In genomic region chr3:79994029-79994539, GRCm38 (mm10) we compare ENCODE assay signal across 12 mouse cellular contexts.
DNase-seq lines count a peak whose midpoint lies in the region; ATAC-seq and TF ChIP-seq lines count a peak whose summit lies in the region.
"Had no signal": no experiment of that assay in that cellular context is flagged by ENCODE, and none has a peak within 500 bp of the region (broad histone marks: within the 10 kb centered on the region; RNA-seq: fewer than 3 reads in every experiment).

No protein-coding gene starts in this region.

- H3K4me3 ChIP-seq in heart, adult 2 months = no peak overlapping the region
- H3K4me3 ChIP-seq in liver, embryonic 13.5 days (replicated peaks) = peak overlapping the region; percentile 24
- H3K4me3 ChIP-seq in embryonic facial prominence, embryonic 10.5 days = no peak overlapping the region
- no peak overlapping the region for H3K4me3 ChIP-seq in midbrain, embryonic 14.5 days (replicated peaks; ENCODE audit: low read depth, low read length)
- H3K4me3 ChIP-seq: embryonic facial prominence, embryonic 13.5 days had no signal

- DNase-seq in heart, adult 2 months = no peak
- no peak for DNase-seq in heart, postnatal 14 days
- DNase-seq in 416B (ENCODE audit: low read depth) = peak; percentile 76
- DNase-seq in heart, adult 9 months (ENCODE audit: low spot score in 2 of 2) = peak; percentile 48 to 58
- peak; percentile 69 for DNase-seq in liver, embryonic 13.5 days
- no peak for DNase-seq in embryonic facial prominence, embryonic 10.5 days (ENCODE audit: low spot score)
- DNase-seq in midbrain, embryonic 14.5 days = no peak
- no peak for DNase-seq in B cell, adult 2 months
- DNase-seq: gastrocnemius, postnatal 14 days; left cerebral cortex, postnatal 4 days; retina, postnatal 1 day had no signal

- H3K27me3 ChIP-seq in heart, adult 2 months (ENCODE audit: control insufficient read depth, insufficient read depth, low read length) = no peaks in the 10 kb centered on the region
- H3K27me3 ChIP-seq in liver, embryonic 13.5 days = no peaks in the 10 kb centered on the region
- H3K27me3 ChIP-seq in embryonic facial prominence, embryonic 10.5 days (replicated peaks; ENCODE audit: low read depth, poor library complexity, severe bottlenecking) = no peaks in the 10 kb centered on the region
- no peaks in the 10 kb centered on the region for H3K27me3 ChIP-seq in midbrain, embryonic 14.5 days (ENCODE audit: control insufficient read depth, insufficient read depth, low read length)
- H3K27me3 ChIP-seq: embryonic facial prominence, embryonic 13.5 days had no signal

- TF ChIP-seq EP300 in heart, adult 2 months (IDR thresholded peaks at IDR 0.05; ENCODE audit: insufficient read depth, low read depth, low read length) = 0 out of 2 replicates have a peak, but pooled peaks have one; percentile 61

- 15% methylated on average over 5 of the region's 5 CpGs for WGBS in heart, adult 2 months
- WGBS in liver, embryonic 13.5 days (ENCODE audit: insufficient replicate concordance) = 5% methylated on average over 5 of the region's 5 CpGs
- 58% methylated on average over 5 of the region's 5 CpGs for WGBS in embryonic facial prominence, embryonic 10.5 days
- 80% methylated on average over 5 of the region's 5 CpGs for WGBS in midbrain, embryonic 14.5 days

- peak overlapping the region; percentile 57 for H3K4me2 ChIP-seq in liver, embryonic 13.5 days
- H3K4me2 ChIP-seq in midbrain, embryonic 14.5 days (ENCODE audit: low read length) = no peak overlapping the region
- H3K4me2 ChIP-seq: embryonic facial prominence, embryonic 13.5 days had no signal

- no peaks in the 10 kb centered on the region for H3K79me2 ChIP-seq in heart, adult 2 months (replicated peaks; ENCODE audit: control insufficient read depth, insufficient read depth, low read length)

- peaks cover 6% of the 10 kb centered on the region for H3K4me1 ChIP-seq in heart, adult 2 months (ENCODE audit: control insufficient read depth, insufficient read depth, low read length)
- peaks cover 52% of the 10 kb centered on the region for H3K4me1 ChIP-seq in liver, embryonic 13.5 days (replicated peaks)
- peaks cover 11% of the 10 kb centered on the region for H3K4me1 ChIP-seq in embryonic facial prominence, embryonic 10.5 days
- no peaks in the 10 kb centered on the region for H3K4me1 ChIP-seq in midbrain, embryonic 14.5 days (ENCODE audit: control insufficient read depth, insufficient read depth, low read length)
- H3K4me1 ChIP-seq: embryonic facial prominence, embryonic 13.5 days had no signal

- no peaks in the 10 kb centered on the region for H3K9me3 ChIP-seq in liver, embryonic 13.5 days (replicated peaks)
- no peaks in the 10 kb centered on the region for H3K9me3 ChIP-seq in embryonic facial prominence, embryonic 10.5 days
- no peaks in the 10 kb centered on the region for H3K9me3 ChIP-seq in midbrain, embryonic 14.5 days (ENCODE audit: control insufficient read depth, low read length)
- H3K9me3 ChIP-seq: embryonic facial prominence, embryonic 13.5 days had no signal

- peaks cover 16% of the 10 kb centered on the region for H3K36me3 ChIP-seq in heart, adult 2 months (ENCODE audit: control insufficient read depth, insufficient read depth, low read length)
- H3K36me3 ChIP-seq in liver, embryonic 13.5 days = no peaks in the 10 kb centered on the region
- no peaks in the 10 kb centered on the region for H3K36me3 ChIP-seq in embryonic facial prominence, embryonic 10.5 days (replicated peaks)
- H3K36me3 ChIP-seq in midbrain, embryonic 14.5 days (ENCODE audit: control insufficient read depth, insufficient read depth, low read length) = no peaks in the 10 kb centered on the region
- H3K36me3 ChIP-seq: embryonic facial prominence, embryonic 13.5 days had no signal

- H3K9ac ChIP-seq in heart, adult 2 months (ENCODE audit: low read depth, low read length) = no peak overlapping the region
- H3K9ac ChIP-seq in liver, embryonic 13.5 days = peak overlapping the region; percentile 49
- H3K9ac ChIP-seq in midbrain, embryonic 14.5 days (replicated peaks; ENCODE audit: low read length) = no peak overlapping the region
- H3K9ac ChIP-seq: embryonic facial prominence, embryonic 13.5 days had no signal

- no peak for TF ChIP-seq CTCF in heart, adult 2 months (IDR thresholded peaks at IDR 0.05)

- intact Hi-C loops in heart, adult 2 months (cut with DNase I) = loop anchor here (5.0 kb wide), 1 partner anchor 63 kb away; no protein-coding TSS in a partner anchor
- intact Hi-C loops in heart, postnatal 14 days (cut with DNase I) = loop anchor here (5.0 kb wide), 1 partner anchor 53 kb away; no protein-coding TSS in a partner anchor

- no peak for TF ChIP-seq POLR2A in heart, adult 2 months (IDR thresholded peaks at IDR 0.05; ENCODE audit: insufficient read depth, low read depth, low read length)

- peak; percentile 90 for ATAC-seq in liver, embryonic 13.5 days (ENCODE audit: low read depth)
- ATAC-seq in midbrain, embryonic 14.5 days (ENCODE audit: low FRiP score, low TSS enrichment) = no peak

- H3K27ac ChIP-seq in heart, adult 2 months = peak overlapping the region; percentile 63
- peak overlapping the region; percentile 95 for H3K27ac ChIP-seq in liver, embryonic 13.5 days
- H3K27ac ChIP-seq in embryonic facial prominence, embryonic 10.5 days (replicated peaks) = no peak overlapping the region
- H3K27ac ChIP-seq in midbrain, embryonic 14.5 days (replicated peaks; ENCODE audit: low read depth, low read length) = no peak overlapping the region
- H3K27ac ChIP-seq: embryonic facial prominence, embryonic 13.5 days had no signal

Comparison
In these comparisons a context has a peak if more than half of its experiments do, and no peak if none do; other contexts are left out.
1. DNase-seq: peak in 416B (single experiment), heart, adult 9 months (2 of 2) and liver, embryonic 13.5 days (single experiment); none in heart, adult 2 months (0 of 2), heart, postnatal 14 days (0 of 2), embryonic facial prominence, embryonic 10.5 days (single experiment), midbrain, embryonic 14.5 days (single experiment) and B cell, adult 2 months (0 of 2).
2. H3K27ac ChIP-seq: peak in heart, adult 2 months (single experiment) and liver, embryonic 13.5 days (single experiment); none in embryonic facial prominence, embryonic 10.5 days (single experiment) and midbrain, embryonic 14.5 days (single experiment).